Mouse (Mus musculus) small intestine, adult 10 weeks (tissue): Measurements from ENCODE around the gene Sult2a8. TPM values are rescaled to one million over a fixed set of nuclear protein-coding genes. Genes with fewer than 3 reads are reported as not detected.

ENCODE experiments used
- polyA plus RNA-seq: library from polyadenylated mRNA; stranded (reverse); fragments of 350-450 nt; fragmentation: Illumina TruSeq; extraction: RNeasy Lipid Tissue Mini Kit (QIAGEN cat#74804); gene quantifications from one replicate; pipeline ENCODE4 v1.2.3, GENCODE M21; 2014; ENCODE audit warnings: low replicate concordance

Sult2a8 gene
- polyA plus RNA-seq, result 0.63 TPM

GRCm38 (mm10) chr7:14446534-14446933 lies at the start of gene Sult2a8:
Sult2a8 (minus strand) TSS chr7:14446769.

DNA sequence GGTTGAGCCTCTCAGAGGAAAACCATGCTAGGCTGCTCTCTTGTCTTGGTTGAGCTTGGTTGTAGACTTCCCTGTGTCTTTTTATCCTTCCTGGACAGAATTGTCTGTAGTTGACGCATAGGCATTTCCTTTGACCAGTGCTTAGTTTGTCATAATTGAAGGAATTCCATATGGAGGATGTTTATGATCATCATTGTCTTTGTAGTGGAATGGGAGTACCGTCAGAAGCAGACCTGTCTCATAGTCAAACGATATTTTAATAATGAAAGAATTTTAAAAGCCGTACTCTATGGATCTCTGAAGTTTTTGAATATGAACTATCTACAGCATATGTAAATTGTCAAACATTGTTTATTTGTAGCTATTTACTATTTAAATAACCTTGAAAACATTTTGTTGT lies 47.6 kb upstream of the Sult2a8 start, which contains the start of gene Sult2a7:
Gene Sult2a7, minus strand, starts transcription at position 101 of the 400 bp plus-strand sequence.

Other genes with a start within 250 kb of the Sult2a8 start
- gene Sult2a6, start 191.9 kb downstream of the Sult2a8 start, polyA plus RNA-seq, result not detected
- gene Obox8, start 113.2 kb downstream of the Sult2a8 start, polyA plus RNA-seq, result not detected
- gene Sult2a7, start 47.5 kb upstream of the Sult2a8 start, polyA plus RNA-seq, result not detected
- 0.11 TPM for gene Vmn1r90, start 116.7 kb upstream of the Sult2a8 start, polyA plus RNA-seq
- not detected for gene Obox7, start 212.7 kb upstream of the Sult2a8 start, polyA plus RNA-seq